Mouse (Mus musculus) thymus, postnatal 4 days (tissue): ENCODE data around the gene Zfp174.
"Not testable (repeated sequence)": the region's sequence is repeated elsewhere in the genome, so short reads cannot be mapped to it uniquely, and the experiment has no call there.

Experiments
- DNase-seq: peaks from one replicate; pipeline ENCODE4 v3.0.0; 2021

The Zfp174 gene

GRCm38 (mm10) chr16:3846711-3847518 is at the start of gene Zfp174:
TSS of gene Zfp174 (plus strand) at chr16:3847268.
- peak; percentile 90 for DNase-seq

DNA sequence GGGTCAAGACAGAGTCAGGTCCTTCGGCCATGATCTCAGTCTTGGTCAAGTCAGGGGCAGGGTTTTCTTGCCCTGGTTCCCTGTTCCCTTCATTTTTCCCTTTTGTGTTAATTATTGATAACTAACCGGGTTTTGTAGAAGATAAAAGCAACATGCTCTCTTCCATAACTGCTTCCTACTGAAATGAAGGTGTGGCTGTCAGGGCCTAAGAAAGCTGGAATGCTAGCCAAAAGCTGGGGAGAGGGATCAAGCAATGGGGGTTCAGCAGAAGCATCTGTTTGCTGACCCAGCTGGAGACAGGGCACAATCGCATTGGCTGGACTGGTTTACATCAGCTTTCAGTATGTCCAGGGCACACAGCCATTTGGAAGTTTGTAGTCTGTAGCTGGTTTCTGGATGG is 38.9 kb upstream of the Zfp174 start:
- DNase-seq, result no peak

DNA sequence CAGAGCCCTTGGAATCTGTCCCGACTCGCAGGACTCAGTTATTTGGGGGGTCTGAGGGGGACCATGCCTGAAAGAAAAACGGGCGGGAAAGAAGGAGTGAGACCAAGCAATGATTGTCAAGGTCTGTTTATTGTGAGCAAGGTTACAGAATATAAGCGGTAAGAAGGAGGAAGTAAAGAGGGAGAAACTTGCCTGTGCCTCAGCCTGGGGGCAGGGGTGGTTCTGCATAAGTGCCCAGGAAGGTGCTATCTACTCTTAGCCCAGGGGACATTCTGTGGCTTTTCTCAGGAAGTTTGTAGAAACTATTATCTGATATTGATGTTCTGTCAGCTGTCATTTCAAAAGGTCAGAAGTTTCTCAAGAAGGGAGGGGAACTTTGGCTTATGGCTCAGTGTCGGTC is 32.4 kb upstream of the Zfp174 start:
- not testable (repeated sequence) for DNase-seq

- no peak for DNase-seq
Measured at GRCm38 (mm10) chr16:3820202-3820601, 26.9 kb upstream of the Zfp174 start.

- no peak for DNase-seq
Measured at GRCm38 (mm10) chr16:3828021-3828420, 19.0 kb upstream of the Zfp174 start.

GRCm38 (mm10) chr16:3829727-3830126 is 17.3 kb upstream of the Zfp174 start:
- no peak for DNase-seq

- DNase-seq, result no peak
Measured at GRCm38 (mm10) chr16:3830588-3831109, 16.4 kb upstream of the Zfp174 start, which contains the start of gene Olfr15. TSS of gene Olfr15 (plus strand) at chr16:3830878.

- no peak for DNase-seq
Measured at GRCm38 (mm10) chr16:3835461-3835860, 11.6 kb upstream of the Zfp174 start.

GRCm38 (mm10) chr16:3839157-3839885 is 7.7 kb upstream of the Zfp174 start:
- peak; percentile 32 for DNase-seq

DNA sequence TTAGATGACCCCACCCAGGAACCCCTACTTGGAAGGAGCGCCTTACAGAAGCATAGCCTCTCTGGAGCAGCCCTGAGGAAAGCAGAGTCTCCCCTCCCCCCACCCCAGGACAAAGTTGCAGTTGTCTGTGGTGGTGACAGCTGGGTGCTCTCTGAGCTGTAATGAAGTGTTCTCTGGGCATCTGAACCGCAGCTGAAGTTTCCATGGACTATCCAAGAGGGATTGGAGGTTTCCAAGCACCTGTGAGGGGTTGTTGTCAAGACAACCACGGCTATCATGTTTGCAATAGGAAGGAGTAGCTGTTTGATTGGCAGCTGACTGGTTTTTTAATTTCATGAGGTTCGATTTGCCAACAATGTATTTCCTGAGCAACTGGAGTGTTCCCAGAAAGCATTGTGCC is 4.1 kb upstream of the Zfp174 start:
- DNase-seq, result no peak

- no peak for DNase-seq
Measured at GRCm38 (mm10) chr16:3843796-3844195, 3.3 kb upstream of the Zfp174 start.

DNA sequence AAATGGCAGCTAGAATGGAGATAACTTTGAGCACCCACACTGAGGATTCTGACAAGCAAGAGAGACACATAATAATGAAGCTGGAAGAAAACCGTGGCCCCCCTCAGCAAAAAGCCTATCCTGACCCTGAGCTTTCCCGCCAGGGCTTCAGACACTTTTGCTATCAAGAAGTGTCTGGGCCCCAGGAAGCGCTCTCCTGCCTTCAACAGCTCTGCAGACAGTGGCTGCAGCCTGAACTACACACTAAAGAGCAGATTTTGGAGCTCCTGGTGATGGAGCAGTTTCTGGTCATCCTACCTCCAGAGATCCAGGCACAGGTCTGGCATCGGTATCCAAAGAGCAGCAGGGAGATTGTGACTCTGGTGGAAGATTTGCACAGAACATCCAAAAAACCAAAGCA is 803 bp downstream of the Zfp174 start:
- DNase-seq, result no peak

DNA sequence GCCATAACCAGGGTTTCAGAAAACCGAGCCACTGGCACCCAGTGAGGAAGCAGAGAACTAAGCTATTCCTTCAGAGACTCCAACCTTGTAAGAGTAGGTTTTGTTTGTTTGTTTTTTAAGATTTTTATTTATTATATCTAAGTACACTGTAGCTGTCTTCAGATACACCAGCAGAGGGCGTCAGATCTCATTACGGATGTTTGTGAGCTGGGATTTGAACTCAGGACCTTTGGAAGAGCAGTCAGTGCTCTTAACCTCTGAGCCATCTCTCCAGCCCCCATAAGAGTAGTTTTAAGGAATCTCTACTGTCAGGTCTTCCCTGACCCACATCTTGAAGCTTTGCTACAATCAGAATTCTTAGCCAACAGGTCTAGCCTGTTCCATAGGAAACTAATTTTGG is 1.3 kb downstream of the Zfp174 start:
- DNase-seq, result no peak

DNA sequence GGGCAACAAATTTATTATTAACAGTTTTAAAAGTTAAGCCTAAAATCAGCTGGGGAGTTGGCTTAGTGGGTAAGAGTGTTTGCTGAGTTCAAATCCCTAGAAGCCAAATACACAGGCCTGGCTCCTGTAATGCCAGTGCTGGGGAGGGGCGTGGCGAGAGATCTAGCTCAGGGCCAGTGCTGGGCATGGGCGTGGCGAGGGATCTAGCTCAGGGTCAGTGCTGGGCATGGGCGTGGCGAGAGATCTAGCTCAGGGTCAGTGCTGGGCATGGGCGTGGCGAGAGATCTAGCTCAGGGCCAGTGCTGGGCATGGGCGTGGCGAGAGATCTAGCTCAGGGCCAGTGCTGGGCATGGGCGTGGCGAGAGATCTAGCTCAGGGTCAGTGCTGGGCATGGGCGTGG is 4.2 kb downstream of the Zfp174 start:
- DNase-seq, result not testable (repeated sequence)

- DNase-seq, result no peak
Measured at GRCm38 (mm10) chr16:3852586-3852985, 5.5 kb downstream of the Zfp174 start.

DNA sequence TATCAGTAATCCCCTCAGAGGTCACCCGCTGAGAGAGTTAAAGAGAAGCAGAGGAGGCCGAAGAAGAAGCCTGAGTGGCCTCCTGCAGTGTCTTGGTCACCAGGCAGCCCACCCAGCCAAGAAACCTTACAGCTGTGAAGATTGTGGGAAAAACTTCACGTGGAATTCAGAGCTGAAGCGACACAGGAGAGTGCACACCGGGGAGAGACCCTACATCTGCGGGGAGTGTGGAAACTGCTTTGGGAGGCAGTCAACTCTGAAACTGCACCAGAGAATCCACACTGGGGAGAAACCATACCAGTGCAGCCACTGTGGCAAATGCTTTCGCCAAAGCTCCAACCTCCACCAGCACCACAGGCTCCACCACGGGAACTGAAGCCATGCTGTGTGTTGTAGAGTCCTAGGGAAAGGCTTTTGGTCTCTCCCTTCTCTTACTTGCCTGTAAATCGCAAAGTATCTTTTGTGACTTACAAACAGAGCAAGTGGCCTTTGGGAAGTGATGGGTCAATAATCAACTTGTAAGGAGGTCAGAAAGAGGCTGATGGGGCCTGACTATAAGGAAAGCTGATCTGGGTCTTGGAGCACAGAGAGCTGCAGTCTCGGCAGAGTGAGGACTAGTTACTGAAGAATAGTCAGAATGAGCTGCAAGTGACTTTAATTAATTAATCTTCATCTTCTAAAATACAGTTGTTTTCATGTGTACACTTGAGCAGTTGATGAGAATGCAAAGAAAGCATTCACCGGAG is 7.5 kb downstream of the Zfp174 start:
- no peak for DNase-seq

DNA sequence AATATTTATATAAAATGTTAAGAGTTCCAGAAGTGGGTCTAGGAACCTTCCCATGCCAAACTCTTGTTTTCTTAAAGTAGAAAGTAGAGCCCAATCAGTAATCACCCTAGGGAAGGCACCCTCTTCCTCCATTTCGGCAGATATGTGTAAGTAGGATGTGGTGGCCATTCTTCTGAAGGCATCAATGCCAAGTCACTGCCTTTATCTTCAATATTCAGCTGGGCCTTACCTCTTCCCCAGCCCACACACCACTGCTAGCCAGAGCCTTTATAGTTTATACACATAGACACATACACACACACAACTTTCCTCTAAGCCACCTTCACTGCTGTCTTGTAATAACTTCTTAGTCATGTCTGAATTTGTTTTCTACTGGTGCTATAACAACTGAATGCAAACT is 8.7 kb downstream of the Zfp174 start:
- no peak for DNase-seq

DNA sequence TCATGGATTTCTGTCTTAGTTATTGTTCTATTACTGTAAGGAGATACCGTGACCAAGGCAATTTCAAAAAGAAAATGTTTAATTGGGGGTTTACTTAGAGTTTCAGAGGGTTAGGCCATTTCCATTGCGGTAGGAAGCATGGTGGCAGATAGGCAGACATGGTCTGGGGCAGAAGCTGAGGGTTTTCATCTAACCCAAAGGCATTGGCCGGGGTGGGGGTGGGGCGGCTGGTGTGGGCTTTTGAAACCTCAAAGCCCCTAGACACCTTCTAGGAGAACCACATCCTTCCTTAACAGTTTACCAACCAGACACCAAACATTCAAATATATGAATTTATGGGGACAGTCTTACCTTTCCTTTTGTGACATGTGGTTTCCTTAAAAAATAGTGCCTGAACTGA is 12.2 kb downstream of the Zfp174 start:
- no peak for DNase-seq

DNA sequence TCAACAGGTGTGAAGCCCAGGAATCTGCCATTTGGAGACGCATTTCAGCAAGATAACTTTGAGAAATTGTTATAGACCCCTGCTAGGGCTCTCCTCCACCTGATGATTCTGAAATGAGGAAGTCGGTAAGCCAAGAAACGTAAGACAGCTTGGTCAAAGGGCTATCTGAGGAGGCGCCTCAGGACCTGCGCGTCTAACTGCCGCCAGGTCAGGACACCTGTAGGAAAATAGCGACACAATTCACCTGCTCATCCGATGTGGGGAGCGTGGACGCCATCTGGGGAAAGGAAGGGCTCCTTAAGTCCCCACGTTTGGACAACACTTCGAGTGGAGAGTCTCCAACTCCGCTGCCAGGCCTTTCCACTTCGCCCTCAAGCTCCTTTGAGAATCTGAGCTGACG is 24.7 kb downstream of the Zfp174 start:
- no peak for DNase-seq

DNA sequence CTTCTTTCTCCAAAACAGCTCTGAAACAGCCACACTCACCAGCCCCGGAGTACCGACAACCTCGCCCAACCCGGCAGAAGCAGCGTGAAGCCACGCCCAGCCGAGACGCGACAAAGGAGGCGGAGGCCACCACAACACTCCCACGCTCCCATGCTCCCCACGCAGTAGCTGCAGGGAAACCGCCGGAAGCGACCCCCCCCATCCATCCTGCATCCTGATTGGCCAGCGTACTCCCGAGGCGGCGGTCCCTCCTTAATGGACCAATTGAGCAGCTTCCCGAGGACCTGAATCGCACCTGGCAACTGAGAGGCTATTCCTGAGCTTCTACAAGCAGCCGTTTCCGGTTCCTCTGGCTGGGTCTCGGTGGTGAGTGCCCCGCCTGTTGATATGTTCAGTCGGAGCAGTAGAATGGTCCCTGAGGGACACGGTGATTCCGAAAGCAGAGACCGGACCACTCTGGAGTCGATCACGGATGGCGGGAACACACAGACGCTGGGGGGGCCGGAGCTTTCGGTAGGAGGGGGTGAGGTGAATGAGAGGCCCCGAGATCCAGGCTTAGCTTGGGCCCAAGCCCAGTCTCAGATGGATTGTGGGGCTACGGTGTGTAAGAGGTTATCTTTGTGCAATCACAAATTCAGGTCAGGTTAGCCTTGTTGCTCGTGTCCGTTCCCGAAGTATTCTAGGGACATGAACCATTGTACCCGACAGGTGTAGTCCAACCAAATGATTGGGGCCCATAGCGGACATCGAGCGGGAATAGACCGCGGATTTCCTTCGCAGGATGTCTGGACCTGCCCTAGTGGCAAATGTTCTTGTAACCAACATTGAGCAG is 25.4 kb downstream of the Zfp174 start, which contains the start of gene Naa60:
TSS of gene Naa60 (plus strand) at position 160 of the 832 bp plus-strand sequence.
- DNase-seq, result peak; percentile 94

- DNase-seq, result no peak
Measured at GRCm38 (mm10) chr16:3876346-3876745, 29.3 kb downstream of the Zfp174 start.
